Mouse (Mus musculus): Measurements from ENCODE around the gene Megf8.

The Megf8 gene

GRCm38 (mm10) chr7:25341000-25341784, 24.2 kb downstream of the Megf8 start:
- DNase-seq: no peak

GRCm38 (mm10) chr7:25348861-25349260, 31.9 kb downstream of the Megf8 start:
- no peak for DNase-seq

GRCm38 (mm10) chr7:25358721-25359206, 41.8 kb downstream of the Megf8 start:
- DNase-seq: no peak

DNA sequence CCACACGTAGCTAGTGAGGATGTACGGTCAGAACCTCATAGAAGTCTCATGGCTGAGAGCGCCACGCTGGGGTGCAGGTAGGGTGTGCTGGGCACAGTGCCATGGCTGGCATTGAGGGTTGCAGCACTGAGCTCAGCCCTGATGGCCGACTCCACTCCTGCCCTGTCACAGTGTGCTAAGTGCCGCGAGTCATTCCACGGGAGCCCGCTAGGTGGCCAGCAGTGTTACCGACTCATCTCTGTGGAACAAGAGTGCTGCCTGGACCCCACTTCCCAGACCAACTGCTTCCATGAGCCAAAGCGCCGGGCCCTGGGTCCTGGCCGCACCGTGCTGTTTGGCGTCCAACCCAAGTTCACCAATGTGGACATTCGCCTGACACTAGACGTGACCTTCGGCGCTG, 46.2 kb downstream of the Megf8 start:
- DNase-seq: no peak

- no peak for DNase-seq
Measured at GRCm38 (mm10) chr7:25363632-25364031, 46.7 kb downstream of the Megf8 start.

- DNase-seq: no peak
Measured at GRCm38 (mm10) chr7:25365937-25366625, 49.1 kb downstream of the Megf8 start.

GRCm38 (mm10) chr7:25367632-25368293, 50.8 kb downstream of the Megf8 start:
- peak; percentile 25 to 29 for DNase-seq

- no peak for DNase-seq
Measured at GRCm38 (mm10) chr7:25368333-25368732, 51.4 kb downstream of the Megf8 start.

- DNase-seq: no peak
Measured at GRCm38 (mm10) chr7:25369058-25369749, 52.2 kb downstream of the Megf8 start, which contains the start of gene Cnfn. TSS of gene Cnfn (minus strand) at chr7:25369724.

- no peak for DNase-seq
Measured at GRCm38 (mm10) chr7:25372441-25372840, 55.5 kb downstream of the Megf8 start.

DNA sequence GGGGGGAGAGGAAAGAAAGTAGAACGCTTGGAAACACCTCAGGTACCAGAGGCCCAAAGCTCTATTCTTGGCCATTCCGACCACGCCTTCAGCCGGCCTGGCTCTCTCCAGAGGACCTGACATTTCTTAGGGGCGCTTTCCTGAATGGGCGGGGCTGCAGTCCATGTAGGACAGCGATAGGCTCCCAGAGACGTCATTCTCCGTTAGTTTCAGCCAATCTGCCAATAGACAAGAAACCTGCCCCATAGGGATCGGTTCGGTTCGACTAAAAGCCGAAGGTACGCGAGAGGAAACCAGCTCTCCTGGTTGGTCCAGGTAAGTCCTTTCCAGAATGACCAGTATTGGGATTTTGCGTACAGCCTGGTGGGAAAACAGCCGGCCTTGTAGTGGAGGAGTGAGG, 59.6 kb downstream of the Megf8 start:
- no peak for DNase-seq

DNA sequence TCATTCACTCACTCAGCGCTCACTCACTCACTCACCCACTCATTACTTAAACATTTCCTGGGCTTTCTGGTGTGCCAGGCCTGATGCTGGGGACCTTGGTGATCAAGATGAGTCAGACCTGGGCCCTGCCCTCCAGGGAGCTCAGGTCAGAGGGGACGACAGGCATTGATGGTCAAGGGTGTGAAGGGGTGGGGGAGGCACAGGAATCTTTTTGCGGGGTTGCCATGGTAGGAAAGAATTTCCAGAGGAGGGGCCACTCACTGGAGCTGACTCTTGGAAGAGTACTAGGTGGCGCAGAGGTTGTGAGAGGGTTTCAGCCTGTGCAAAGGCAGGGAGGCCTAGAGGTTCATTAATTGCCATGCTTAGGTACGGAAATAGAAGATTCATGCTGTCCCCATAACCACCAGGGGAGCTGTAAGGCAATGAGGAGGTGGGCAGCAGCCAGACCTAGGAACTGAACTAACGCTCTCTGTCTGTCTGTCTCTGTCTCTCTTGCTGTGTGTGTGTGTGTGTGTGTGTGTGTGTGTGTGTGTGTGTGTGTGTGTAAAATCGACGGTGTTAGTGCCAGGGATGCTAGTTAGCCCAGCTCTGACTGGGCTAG, 60.2 kb downstream of the Megf8 start:
- no peak for DNase-seq

DNA sequence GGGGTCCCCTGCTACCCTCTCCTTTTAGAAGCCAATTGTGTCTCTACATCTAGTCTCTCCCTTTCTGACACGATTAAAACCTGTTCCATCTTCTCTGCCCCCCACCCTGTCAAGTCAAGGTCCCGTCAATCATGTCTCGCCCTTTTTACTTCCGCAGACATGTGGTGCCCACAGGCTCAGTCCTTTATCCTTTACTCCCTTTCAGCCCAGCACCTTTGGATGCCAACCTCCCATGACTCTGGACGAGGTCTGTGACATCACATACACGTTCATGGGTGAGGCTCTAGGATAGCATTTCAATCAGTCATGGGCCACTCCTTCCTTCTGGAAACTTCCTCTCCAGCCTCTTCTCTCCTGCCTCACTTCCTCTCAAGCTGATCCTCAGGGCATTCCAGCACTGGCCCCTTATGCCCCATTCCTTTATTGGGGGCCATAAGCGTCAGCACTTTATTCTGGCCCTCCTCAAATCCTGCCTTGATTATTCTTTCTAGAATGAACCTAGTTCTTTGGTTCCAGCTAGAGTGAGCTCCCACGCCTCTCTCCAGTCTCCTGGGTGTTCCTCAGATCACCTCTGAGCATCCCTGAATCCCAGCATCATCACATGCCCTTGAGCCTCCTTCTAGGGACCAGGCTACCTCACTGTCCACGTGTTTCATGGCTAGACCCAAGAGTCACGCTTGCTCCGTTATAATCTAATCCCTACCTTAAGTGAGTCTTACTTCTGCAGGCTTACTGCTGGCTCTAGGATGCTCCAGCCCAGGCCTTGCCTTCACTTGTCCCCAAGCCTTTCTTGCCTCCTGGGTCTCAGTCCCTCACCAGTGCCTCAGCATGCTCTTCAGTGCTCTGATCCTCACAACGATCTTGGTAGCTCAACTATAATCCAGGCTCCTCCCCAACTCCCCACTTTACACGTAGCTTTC, 61.5 kb downstream of the Megf8 start:
- DNase-seq: no peak

- DNase-seq: peak; percentile 86 to 93
Measured at GRCm38 (mm10) chr7:25379551-25380351, 62.8 kb downstream of the Megf8 start.

GRCm38 (mm10) chr7:25380392-25381283, 63.7 kb downstream of the Megf8 start:
- peak; percentile 21 to 49 for DNase-seq

GRCm38 (mm10) chr7:25381284-25381680, 64.3 kb downstream of the Megf8 start:
- DNase-seq: no peak

DNA sequence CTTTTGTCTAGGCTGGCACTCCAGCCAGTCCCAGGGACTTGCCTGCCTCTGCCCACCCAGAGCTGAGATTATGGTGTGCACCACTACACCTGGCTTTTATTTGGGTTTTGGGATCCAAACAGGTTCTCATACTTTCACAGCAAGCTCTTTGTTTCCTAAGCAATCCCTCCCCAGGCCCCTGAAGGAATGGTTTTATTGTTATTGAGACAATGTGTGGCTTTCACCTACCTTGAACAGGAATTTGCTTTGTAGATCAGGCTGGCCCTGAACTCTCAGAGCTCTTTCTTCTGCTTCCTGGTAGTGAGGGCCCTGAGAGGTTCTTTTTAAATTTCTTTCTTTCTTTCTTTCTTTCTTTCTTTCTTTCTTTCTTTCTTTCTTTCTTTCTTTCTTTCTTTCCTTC, 65.6 kb downstream of the Megf8 start:
- DNase-seq: no peak

DNA sequence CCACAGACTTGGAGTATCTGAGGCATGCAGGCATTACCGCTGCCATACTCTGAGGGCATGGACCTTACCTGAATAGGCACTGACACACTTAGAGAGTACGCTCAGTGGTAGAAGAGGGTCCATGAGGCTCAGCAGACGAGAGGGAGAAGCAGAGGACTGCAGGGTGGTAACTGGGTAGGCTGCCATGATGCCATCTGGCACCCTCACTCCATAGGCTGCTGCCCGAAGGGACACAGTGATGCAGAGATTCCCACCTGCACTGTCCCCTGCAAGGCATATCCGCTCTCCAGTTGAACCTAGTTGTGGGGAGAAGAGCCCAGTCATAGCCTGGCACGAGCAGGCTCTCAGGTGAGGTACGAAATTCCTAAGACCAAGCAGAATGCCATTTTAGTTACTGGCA, 66.4 kb downstream of the Megf8 start:
- DNase-seq: no peak

GRCm38 (mm10) chr7:25383891-25384290, 66.9 kb downstream of the Megf8 start:
- no peak for DNase-seq

Data from thymus, postnatal 36 days (tissue).